Mouse (Mus musculus) hindbrain, embryonic 12.5 days (tissue): Measurements from ENCODE around the gene Hmga1. TPM values are rescaled to one million over a fixed set of nuclear protein-coding genes. Genes with fewer than 3 reads are reported as not detected.

ENCODE experiments used
- ATAC-seq: fragments of 200-750 bp; cut with Nextera tagmentation; 2 replicates; pipeline ENCODE4 v1.8.0; 2017; ENCODE audit warnings: moderate TSS enrichment; ENCODE audit not compliant: low FRiP score
- H3K27ac ChIP-seq: fragments of 300-500 bp; sonication (generic); 2 replicates; pipeline ENCODE4 v1.5.1; 2016; ENCODE audit warnings: mild to moderate bottlenecking
- H3K27me3 ChIP-seq: fragments of 300-500 bp; sonication (generic); 2 replicates; pipeline ENCODE4 v1.6.1; 2016; ENCODE audit warnings: mild to moderate bottlenecking
- H3K36me3 ChIP-seq: fragments of 300-500 bp; sonication (generic); 2 replicates; pipeline ENCODE4 v1.6.1; 2016; ENCODE audit warnings: mild to moderate bottlenecking
- H3K4me1 ChIP-seq: fragments of 300-500 bp; sonication (generic); 2 replicates; pipeline ENCODE4 v1.6.1; 2016
- H3K4me2 ChIP-seq: fragments of 300-500 bp; sonication (generic); replicated peaks from 2 replicates; pipeline ENCODE4 v1.6.1; 2016; ENCODE audit warnings: mild to moderate bottlenecking
- H3K4me3 ChIP-seq: fragments of 300-500 bp; sonication (generic); 2 replicates; pipeline ENCODE4 v1.5.1; 2016; ENCODE audit warnings: mild to moderate bottlenecking
- H3K9ac ChIP-seq: fragments of 300-500 bp; sonication (generic); 2 replicates; pipeline ENCODE4 v1.6.1; 2016; ENCODE audit warnings: mild to moderate bottlenecking, moderate library complexity
- H3K9me3 ChIP-seq: fragments of 300-500 bp; sonication (generic); replicated peaks from 2 replicates; pipeline ENCODE4 v1.6.1; 2016; ENCODE audit warnings: mild to moderate bottlenecking
- WGBS: fragments of 180-500 bp; shearing (Covaris S2); methylation state at CpG from one replicate; pipeline ENCODE4 v1.1.7; 2016; 5-methylcytosine and 5-hydroxymethylcytosine counted together
- polyA plus RNA-seq: library from polyadenylated mRNA; unstranded; fragments of >200 nt; fragmentation: Nextera tagmentation; extraction: Ambion mirVana; gene quantifications from 2 replicates; pipeline ENCODE4 v1.2.1, GENCODE M21; 2016

Hmga1 gene
- polyA plus RNA-seq, 1 experiment from 2014 or later: 162 TPM

DNA sequence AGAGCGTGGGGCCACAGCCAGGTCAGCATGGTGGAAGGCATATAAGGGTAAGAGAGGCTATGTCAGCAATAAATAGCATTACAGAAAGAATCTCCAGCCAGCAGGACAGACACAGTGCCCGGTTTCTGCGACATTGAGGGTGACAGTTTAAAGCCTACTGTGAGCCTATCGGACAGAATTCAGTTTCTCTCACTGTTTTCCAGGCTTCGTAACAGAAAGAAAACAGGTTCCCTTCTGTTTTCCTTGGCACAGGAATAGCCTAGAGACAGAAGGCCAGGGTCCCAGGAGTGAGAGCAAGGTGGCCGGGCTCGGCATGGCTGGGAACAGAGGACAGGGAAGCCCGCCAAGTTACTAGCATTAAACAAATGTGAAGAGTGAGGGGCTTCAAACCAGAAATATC lies 23.5 kb downstream of the Hmga1 start:
- ATAC-seq: no peak
- Histone ChIP-seq H3K9me3 (no peaks in the 10 kb centered on the region), H3K36me3 (peaks cover 85% of the 10 kb centered on the region), H3K4me1 (no peaks in the 10 kb centered on the region), H3K4me3 (no peak overlapping the region), H3K27me3 (no peaks in the 10 kb centered on the region), H3K4me2 (no peak overlapping the region), H3K27ac (no peak overlapping the region), H3K9ac (no peak overlapping the region)
- 94% methylated on average over 8 of the region's 8 CpGs for WGBS

DNA sequence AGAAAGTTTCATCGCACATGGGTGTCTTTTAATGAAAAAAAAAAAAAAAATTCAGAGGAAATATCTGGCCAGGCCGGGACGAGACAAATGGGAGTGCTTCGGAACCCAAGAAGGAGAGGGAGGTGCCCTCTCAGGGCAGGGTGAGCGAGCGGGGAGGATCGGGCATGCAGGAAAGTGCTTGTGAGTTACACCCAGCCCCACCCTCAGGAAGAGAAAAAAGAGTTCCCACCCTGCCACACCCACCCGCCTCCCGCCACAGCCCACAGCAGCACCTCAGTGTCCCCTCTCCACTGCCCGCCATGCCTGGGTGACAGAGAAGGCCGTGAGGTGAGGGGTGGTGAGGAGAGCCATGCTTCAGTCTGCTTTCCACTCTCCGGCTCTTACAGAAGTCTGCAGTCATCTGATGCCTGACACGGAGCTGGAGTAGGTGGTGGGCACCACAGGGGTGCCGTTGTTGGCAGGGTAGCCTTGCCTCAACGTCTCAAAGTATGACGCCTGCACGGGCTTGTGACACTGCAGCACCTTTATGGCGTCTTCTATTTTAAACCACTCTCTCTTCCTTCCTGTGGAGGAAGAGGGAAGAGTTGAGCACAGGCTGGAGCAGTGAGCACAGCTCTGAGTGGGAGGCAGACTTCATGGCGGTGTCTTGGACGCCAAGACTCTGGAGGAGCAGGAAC lies 24.2 kb downstream of the Hmga1 start:
- Histone ChIP-seq H3K27ac (no peak overlapping the region), H3K36me3 (peaks cover 83% of the 10 kb centered on the region), H3K4me3 (no peak overlapping the region), H3K27me3 (no peaks in the 10 kb centered on the region), H3K9ac (no peak overlapping the region), H3K4me2 (no peak overlapping the region), H3K4me1 (no peaks in the 10 kb centered on the region), H3K9me3 (no peaks in the 10 kb centered on the region)
- no peak for ATAC-seq
- WGBS: 90% methylated on average over 20 of the region's 20 CpGs

DNA sequence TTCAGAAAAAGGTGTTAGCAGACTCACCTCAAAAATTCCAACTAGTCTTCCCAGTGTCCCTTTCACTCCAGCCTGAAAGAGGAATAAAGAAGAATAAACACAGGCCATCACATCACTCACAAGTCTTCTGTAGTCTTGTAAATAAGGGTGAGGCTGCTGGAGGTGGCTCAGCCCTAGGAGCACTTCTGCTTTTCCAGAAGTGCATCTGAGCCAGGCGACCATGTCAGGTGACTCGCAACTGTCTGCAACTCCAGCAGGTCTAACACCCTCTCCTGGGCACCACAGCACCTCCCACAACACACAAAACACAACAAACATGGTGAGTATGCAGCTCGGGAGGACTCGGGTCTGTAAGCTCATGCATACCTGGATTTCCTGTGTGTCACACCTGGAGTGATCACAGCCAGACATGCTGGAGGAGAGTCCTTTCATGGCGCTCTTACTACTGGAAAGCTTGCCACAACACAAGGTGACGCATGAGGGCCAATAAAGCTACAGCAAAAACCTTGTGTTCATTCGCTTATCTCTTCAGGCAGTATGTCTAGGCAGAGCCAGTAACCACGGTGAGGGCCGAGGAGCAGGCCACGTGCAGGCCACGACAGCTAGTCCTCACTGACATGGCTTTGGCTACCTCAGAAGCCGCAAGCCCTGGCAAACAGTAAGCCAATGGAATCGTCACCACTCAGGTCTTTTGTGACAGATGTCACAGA lies 27.0 kb downstream of the Hmga1 start:
- Histone ChIP-seq H3K9ac (no peak overlapping the region), H3K27me3 (no peaks in the 10 kb centered on the region), H3K4me1 (peaks cover 6% of the 10 kb centered on the region; the same call in 1 of the 2 replicates), H3K4me2 (no peak overlapping the region), H3K27ac (no peak overlapping the region), H3K4me3 (no peak overlapping the region), H3K9me3 (no peaks in the 10 kb centered on the region), H3K36me3 (peaks cover 77% of the 10 kb centered on the region)
- ATAC-seq: no peak
- 92% methylated on average over 13 of the region's 13 CpGs for WGBS

GRCm38 (mm10) chr17:27586661-27587060 lies 30.4 kb downstream of the Hmga1 start:
- no peak overlapping the region for H3K4me2 ChIP-seq
- no peak for ATAC-seq
- H3K36me3 ChIP-seq: peaks cover 68% of the 10 kb centered on the region
- no peak overlapping the region for H3K4me3 ChIP-seq
- H3K4me1 ChIP-seq: peaks cover 8% of the 10 kb centered on the region; the same call in 1 of the 2 replicates
- H3K27ac ChIP-seq: 0 out of 2 replicates have a peak overlapping the region, but pooled peaks have one; percentile 7
- no peaks in the 10 kb centered on the region for H3K27me3 ChIP-seq
- no peaks in the 10 kb centered on the region for H3K9me3 ChIP-seq
- no peak overlapping the region for H3K9ac ChIP-seq
- WGBS: 69% methylated on average over 9 of the region's 9 CpGs

- no peak for ATAC-seq
- H3K4me2 ChIP-seq: no peak overlapping the region
- peaks cover 8% of the 10 kb centered on the region; the same call in 1 of the 2 replicates for H3K4me1 ChIP-seq
- H3K27me3 ChIP-seq: no peaks in the 10 kb centered on the region
- H3K36me3 ChIP-seq: peaks cover 63% of the 10 kb centered on the region
- no peaks in the 10 kb centered on the region for H3K9me3 ChIP-seq
- no peak overlapping the region for H3K4me3 ChIP-seq
- no peak overlapping the region for H3K27ac ChIP-seq
- 72% methylated on average over 12 of the region's 12 CpGs for WGBS
- no peak overlapping the region for H3K9ac ChIP-seq
Observed at GRCm38 (mm10) chr17:27587252-27587651, 31.0 kb downstream of the Hmga1 start.

- Histone ChIP-seq H3K27me3 (no peaks in the 10 kb centered on the region), H3K9me3 (no peaks in the 10 kb centered on the region), H3K4me1 (peaks cover 8% of the 10 kb centered on the region; the same call in 1 of the 2 replicates), H3K4me3 (no peak overlapping the region), H3K4me2 (no peak overlapping the region), H3K27ac (no peak overlapping the region), H3K36me3 (peaks cover 63% of the 10 kb centered on the region), H3K9ac (no peak overlapping the region)
- ATAC-seq: no peak
- 78% methylated on average over 8 of the region's 8 CpGs for WGBS
Observed at GRCm38 (mm10) chr17:27588231-27588630, 31.9 kb downstream of the Hmga1 start.

- Histone ChIP-seq H3K27me3 (no peaks in the 10 kb centered on the region), H3K4me2 (no peak overlapping the region), H3K4me3 (no peak overlapping the region), H3K27ac (no peak overlapping the region), H3K9ac (no peak overlapping the region), H3K9me3 (no peaks in the 10 kb centered on the region), H3K4me1 (peaks cover 8% of the 10 kb centered on the region; the same call in 1 of the 2 replicates), H3K36me3 (peaks cover 73% of the 10 kb centered on the region)
- no peak for ATAC-seq
- WGBS: 90% methylated on average over 12 of the region's 12 CpGs
Observed at GRCm38 (mm10) chr17:27591826-27592564, 35.7 kb downstream of the Hmga1 start.

DNA sequence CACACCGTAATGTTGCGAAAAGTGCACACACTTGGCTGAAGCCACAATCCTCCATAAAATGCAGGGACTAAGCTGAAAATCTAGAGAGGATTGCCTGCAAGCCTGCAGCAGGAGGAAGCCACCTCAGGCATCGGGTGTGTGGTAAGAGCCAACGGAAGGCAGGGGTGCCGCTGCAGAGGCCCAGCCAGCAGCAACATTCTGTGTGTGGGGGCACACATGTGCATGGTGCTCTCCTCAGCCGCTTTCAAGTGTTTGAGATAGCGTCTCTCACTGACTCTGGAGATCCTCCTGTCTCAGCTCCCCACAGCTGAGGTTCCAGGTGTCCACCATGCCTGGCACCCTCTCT lies 36.2 kb downstream of the Hmga1 start:
- ATAC-seq: no peak
- no peak overlapping the region for H3K27ac ChIP-seq
- H3K36me3 ChIP-seq: peaks cover 73% of the 10 kb centered on the region
- no peaks in the 10 kb centered on the region for H3K27me3 ChIP-seq
- no peak overlapping the region for H3K9ac ChIP-seq
- H3K4me2 ChIP-seq: no peak overlapping the region
- H3K4me3 ChIP-seq: no peak overlapping the region
- H3K9me3 ChIP-seq: no peaks in the 10 kb centered on the region
- peaks cover 8% of the 10 kb centered on the region; the same call in 1 of the 2 replicates for H3K4me1 ChIP-seq
- 98% methylated on average over 7 of the region's 7 CpGs for WGBS

DNA sequence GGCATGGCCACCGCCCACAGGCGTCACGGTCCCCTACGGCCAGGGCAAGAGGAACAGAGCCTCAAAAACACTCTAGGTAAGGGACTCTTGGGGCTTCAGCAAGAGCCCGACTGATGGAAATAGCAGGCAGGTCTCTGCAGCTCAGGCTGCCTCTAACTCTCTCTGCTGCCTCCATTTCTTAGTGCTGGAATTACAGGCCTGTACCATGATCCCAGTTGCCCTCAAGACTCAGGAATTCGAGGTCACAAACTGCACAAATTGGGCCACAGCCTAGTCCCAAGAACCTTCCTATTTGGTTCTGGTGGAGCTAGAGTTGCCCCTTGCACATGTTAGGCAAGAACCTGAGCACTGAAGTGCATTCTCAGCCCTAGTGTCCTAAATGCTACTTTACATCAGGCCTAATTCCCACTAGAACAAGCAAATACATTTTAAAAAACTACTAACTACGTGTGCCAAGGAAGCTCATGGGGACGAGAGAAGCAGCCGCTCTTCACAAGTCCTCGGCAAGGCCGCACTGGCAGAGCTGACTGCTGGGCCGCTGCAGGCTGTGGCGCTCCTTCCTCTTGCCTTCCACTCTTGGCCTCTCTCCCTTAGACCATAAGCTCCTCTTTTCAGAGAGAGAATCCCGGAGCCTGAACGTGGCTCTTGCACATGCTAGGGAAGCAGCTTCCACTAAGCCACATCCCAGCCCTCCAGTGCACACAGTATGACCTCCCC lies 39.5 kb downstream of the Hmga1 start:
- H3K4me2 ChIP-seq: no peak overlapping the region
- no peaks in the 10 kb centered on the region for H3K27me3 ChIP-seq
- no peak overlapping the region for H3K4me3 ChIP-seq
- no peak overlapping the region for H3K9ac ChIP-seq
- no peak for ATAC-seq
- peaks cover 52% of the 10 kb centered on the region for H3K36me3 ChIP-seq
- no peaks in the 10 kb centered on the region for H3K9me3 ChIP-seq
- peaks cover 2% of the 10 kb centered on the region; the same call in 1 of the 2 replicates for H3K4me1 ChIP-seq
- no peak overlapping the region for H3K27ac ChIP-seq
- WGBS: 90% methylated on average over 15 of the region's 15 CpGs

DNA sequence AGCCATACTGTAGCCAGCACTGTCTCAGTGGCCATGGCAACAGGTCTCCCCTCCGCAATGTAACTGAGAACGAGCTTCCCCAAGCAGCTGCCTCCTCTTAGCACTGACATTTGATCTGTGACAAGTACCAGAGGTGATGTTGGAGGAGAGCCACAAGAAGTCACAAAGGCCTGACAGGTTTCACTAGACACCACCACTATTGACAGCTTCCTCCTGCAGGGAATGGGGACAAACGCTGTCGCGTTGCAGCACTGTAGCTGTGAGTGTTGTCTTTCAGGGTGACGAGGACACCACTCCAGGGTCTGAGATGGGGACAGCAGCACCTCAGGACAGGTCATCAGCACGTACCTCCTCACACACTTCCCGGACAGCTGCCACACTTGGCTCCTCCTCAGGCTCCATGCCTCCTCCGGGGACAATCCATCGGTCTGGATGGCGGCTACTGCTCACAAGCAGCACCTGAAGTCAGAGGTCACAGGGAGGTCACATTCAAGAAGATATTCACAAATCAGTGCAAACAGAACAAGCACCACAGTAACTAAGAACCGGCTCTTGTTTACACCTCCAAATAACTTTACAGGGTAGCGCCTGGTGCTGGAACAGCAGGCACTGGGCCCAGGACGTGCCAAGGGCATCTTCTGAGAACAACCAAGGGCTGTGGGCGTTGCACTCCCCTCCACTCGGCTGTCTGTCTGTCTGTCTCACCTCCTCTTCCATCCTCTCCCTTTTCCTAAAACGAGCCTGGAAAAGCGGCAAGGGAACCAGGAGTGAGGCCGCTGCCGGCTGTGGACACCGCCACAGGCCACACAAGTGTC lies 40.3 kb downstream of the Hmga1 start:
- Histone ChIP-seq H3K36me3 (peaks cover 45% of the 10 kb centered on the region), H3K4me3 (no peak overlapping the region), H3K4me1 (peaks cover 2% of the 10 kb centered on the region; the same call in 1 of the 2 replicates), H3K27me3 (no peaks in the 10 kb centered on the region), H3K9ac (no peak overlapping the region), H3K9me3 (no peaks in the 10 kb centered on the region), H3K27ac (no peak overlapping the region; the same call in 1 of the 2 replicates), H3K4me2 (no peak overlapping the region)
- 79% methylated on average over 21 of the region's 21 CpGs for WGBS
- no peak for ATAC-seq

- no peaks in the 10 kb centered on the region for H3K9me3 ChIP-seq
- no peak overlapping the region for H3K4me2 ChIP-seq
- no peak overlapping the region for H3K4me3 ChIP-seq
- peaks cover 15% of the 10 kb centered on the region for H3K36me3 ChIP-seq
- H3K4me1 ChIP-seq: peaks cover 21% of the 10 kb centered on the region
- no peaks in the 10 kb centered on the region for H3K27me3 ChIP-seq
- ATAC-seq: no peak
- 83% methylated on average over 3 of the region's 3 CpGs for WGBS
- H3K9ac ChIP-seq: no peak overlapping the region
- no peak overlapping the region for H3K27ac ChIP-seq
Observed at GRCm38 (mm10) chr17:27600286-27600685, 44.0 kb downstream of the Hmga1 start.
